12 mouse cellular contexts compared by ENCODE assay signal in genomic region chr2:58403481-58403880, GRCm38 (mm10). TPM values are rescaled to one million over a fixed set of nuclear protein-coding genes. Genes with fewer than 3 reads are reported as not detected.
"Had no signal": no experiment of that assay in that cellular context is flagged by ENCODE, and none has a peak within 500 bp of the region (broad histone marks: within the 10 kb centered on the region; RNA-seq: fewer than 3 reads in every experiment).

No protein-coding gene starts in this region.

- DNase-seq: liver, postnatal 0 days; lung, adult 2 months; lung, postnatal 14 days; lung, postnatal 36 days; retina, postnatal 1 day; right cerebral cortex, postnatal 14 days; thymus, adult 2 months; thymus, postnatal 25 days; thymus, postnatal 4 days had no signal

RNA-seq across cellular contexts. Expression of gene Acvr1c, which starts 45.8 kb away (rescaled TPM):
- total RNA-seq: megakaryocyte progenitor cell, adult 5-6 weeks; neutrophil, adult 5-6 weeks had no signal
- polyA plus RNA-seq: macrophage had no signal
